Mouse (Mus musculus) thymus, adult 2 months (tissue): ENCODE measurements around the gene Tnf.

Source experiments
- CTCF ChIP-seq: fragments of 200-500 bp; IDR thresholded peaks from 2 replicates; pipeline ENCODE4 v1.5.1; 2012; ENCODE audit warnings: mild to moderate bottlenecking, control low read depth, low read length, moderate library complexity, borderline replicate concordance; ENCODE audit not compliant: control insufficient read depth, poor library complexity, insufficient read depth; ENCODE audit errors: extremely low read depth
- POLR2A ChIP-seq: fragments of 200-500 bp; IDR thresholded peaks from 2 replicates; pipeline ENCODE4 v1.6.1; 2012; ENCODE audit warnings: mild to moderate bottlenecking, low read length, control low read depth, moderate library complexity; ENCODE audit not compliant: control insufficient read depth, poor library complexity, insufficient read depth; ENCODE audit errors: extremely low read depth

- no peak for TF ChIP-seq POLR2A
- TF ChIP-seq CTCF: no peak
These were observed 45.3 kb upstream of the Tnf start for GRCm38 (mm10) chr17:35247144-35247543.
